Mouse (Mus musculus) MEL (cell line): Measurements from ENCODE around the gene Stk4. TPM values are rescaled to one million over a fixed set of nuclear protein-coding genes. Genes with fewer than 3 reads are reported as not detected.

ENCODE experiments used
- DNase-seq: peaks from one replicate; pipeline ENCODE4 v3.0.0; 2011; ENCODE audit warnings: low read depth, low spot score
- H3K27ac ChIP-seq: 2 replicates; pipeline ENCODE4 v1.5.1; 2012; ENCODE audit warnings: low read depth, mild to moderate bottlenecking, control low read depth, low read length, moderate library complexity; ENCODE audit not compliant: control insufficient read depth
- H3K27me3 ChIP-seq, 2 experiments: fragments of 150-350 bp in 1 of 2; sonication (generic) in 1 of 2; 2 replicates each; pipeline ENCODE4 v1.6.1; 2012; ENCODE audit warnings: low read length in 2 of 2, mild to moderate bottlenecking in 2 of 2, improper control_type of control experiment in 1 of 2, moderate library complexity in 1 of 2; ENCODE audit not compliant: insufficient read depth in 2 of 2, control insufficient read depth in 1 of 2
- H3K36me3 ChIP-seq, 2 experiments: 2 replicates each; pipeline ENCODE4 v1.6.1; 2012 to 2014; ENCODE audit warnings: low read length in 2 of 2, improper control_type of control experiment in 1 of 2, inconsistent platforms in 1 of 2, mild to moderate bottlenecking in 1 of 2; ENCODE audit not compliant: insufficient read depth in 2 of 2, control insufficient read depth in 1 of 2
- H3K4me1 ChIP-seq, 2 experiments: fragments of 150-350 bp in 1 of 2; sonication (generic) in 1 of 2; 2 replicates each; pipeline ENCODE4 v1.6.1; 2012; ENCODE audit warnings: low read length in 2 of 2, improper control_type of control experiment in 1 of 2, mild to moderate bottlenecking in 1 of 2; ENCODE audit not compliant: insufficient read depth in 2 of 2, control insufficient read depth in 1 of 2
- H3K4me3 ChIP-seq, 2 experiments: fragments of 150-350 bp in 1 of 2; sonication (generic) in 1 of 2; 2 replicates each; pipeline ENCODE4 v1.5.1; 2012; ENCODE audit warnings: low read depth in 2 of 2, low read length in 2 of 2, mild to moderate bottlenecking in 2 of 2, moderate library complexity in 2 of 2, control low read depth in 1 of 2, improper control_type of control experiment in 1 of 2; ENCODE audit not compliant: control insufficient read depth in 1 of 2, insufficient read depth in 1 of 2
- H3K79me2 ChIP-seq: 2 replicates; pipeline ENCODE4 v1.6.1; 2012; ENCODE audit warnings: mild to moderate bottlenecking, low read length, moderate library complexity; ENCODE audit not compliant: control insufficient read depth, poor library complexity, insufficient read depth
- H3K9ac ChIP-seq: 2 replicates; pipeline ENCODE4 v1.6.1; 2012; ENCODE audit warnings: low read depth, mild to moderate bottlenecking, control low read depth, low read length, moderate library complexity; ENCODE audit not compliant: control insufficient read depth, poor library complexity, severe bottlenecking
- H3K9me3 ChIP-seq: fragments of 150-350 bp; sonication (generic); replicated peaks from 2 replicates; pipeline ENCODE4 v1.6.1; 2012; ENCODE audit warnings: mild to moderate bottlenecking, low read length, improper control_type of control experiment, moderate library complexity; ENCODE audit not compliant: insufficient read depth
- BHLHE40 ChIP-seq: IDR thresholded peaks from 2 replicates; pipeline ENCODE4 v1.6.1; 2012; ENCODE audit warnings: low read depth, mild to moderate bottlenecking, inconsistent platforms, low read length, improper control_type of control experiment, borderline replicate concordance
- CHD1 ChIP-seq: IDR thresholded peaks from 2 replicates; pipeline ENCODE4 v1.6.1; 2012; ENCODE audit warnings: low read depth, mild to moderate bottlenecking, inconsistent platforms, low read length, improper control_type of control experiment
- CHD2 ChIP-seq: IDR thresholded peaks from 2 replicates; pipeline ENCODE4 v1.6.1; 2011; ENCODE audit warnings: low read length, improper control_type of control experiment
- CTCF ChIP-seq, 3 experiments: IDR thresholded peaks in 2 of 3; conservative IDR thresholded peaks in 1 of 3; 2 replicates each; pipeline ENCODE4 v1.5.1; 2011 to 2012; ENCODE audit warnings: low read length in 3 of 3, low read depth in 2 of 3, mild to moderate bottlenecking in 2 of 3, improper control_type of control experiment in 1 of 3, inconsistent platforms in 1 of 3, mixed read lengths in 1 of 3, moderate library complexity in 1 of 3; ENCODE audit not compliant: control insufficient read depth in 1 of 3, insufficient read depth in 1 of 3, poor library complexity in 1 of 3, severe bottlenecking in 1 of 3
- E2F4 ChIP-seq: IDR thresholded peaks from 2 replicates; pipeline ENCODE4 v1.6.1; 2011; ENCODE audit warnings: low read depth, low read length, improper control_type of control experiment, borderline replicate concordance
- ELF1 ChIP-seq: IDR thresholded peaks from 2 replicates; pipeline ENCODE4 v1.6.1; 2014; ENCODE audit warnings: low read depth, mild to moderate bottlenecking, inconsistent platforms, low read length, improper control_type of control experiment, moderate library complexity
- EP300 ChIP-seq, 2 experiments: IDR thresholded peaks; 2 replicates each; pipeline ENCODE4 v1.6.1; 2011; ENCODE audit warnings: improper control_type of control experiment in 2 of 2, low read length in 2 of 2, low read depth in 1 of 2, mild to moderate bottlenecking in 1 of 2
- ETS1 ChIP-seq: IDR thresholded peaks from 2 replicates; pipeline ENCODE4 v1.6.1; 2012; ENCODE audit warnings: low read depth, mild to moderate bottlenecking, inconsistent platforms, low read length, improper control_type of control experiment, moderate library complexity
- GABPA ChIP-seq: IDR thresholded peaks from 2 replicates; pipeline ENCODE4 v1.6.1; 2012; ENCODE audit warnings: low read depth, mild to moderate bottlenecking, inconsistent platforms, low read length, improper control_type of control experiment, moderate library complexity
- GATA1 ChIP-seq: IDR thresholded peaks from 2 replicates; pipeline ENCODE4 v1.6.1; 2011; ENCODE audit warnings: low read depth, low read length, improper control_type of control experiment
- HCFC1 ChIP-seq: IDR thresholded peaks from 2 replicates; pipeline ENCODE4 v1.6.1; 2012; ENCODE audit warnings: low read depth, mild to moderate bottlenecking, inconsistent platforms, low read length, improper control_type of control experiment, moderate library complexity
- JUND ChIP-seq: IDR thresholded peaks from 2 replicates; pipeline ENCODE4 v1.6.1; 2011; ENCODE audit warnings: low read depth, mild to moderate bottlenecking, improper control_type of control experiment, low read length
- KAT2A ChIP-seq: conservative IDR thresholded peaks from 2 replicates; pipeline ENCODE4 v1.6.1; 2012; ENCODE audit warnings: low read depth, low read length, improper control_type of control experiment, inconsistent platforms
- MAFK ChIP-seq: IDR thresholded peaks from 2 replicates; pipeline ENCODE4 v1.6.1; 2011; ENCODE audit warnings: low read depth, mild to moderate bottlenecking, low read length, improper control_type of control experiment, borderline replicate concordance
- MAX ChIP-seq: IDR thresholded peaks from 2 replicates; pipeline ENCODE4 v1.6.1; 2011; ENCODE audit warnings: low read length, improper control_type of control experiment
- MAZ ChIP-seq: IDR thresholded peaks from 2 replicates; pipeline ENCODE4 v1.6.1; 2012; ENCODE audit warnings: low read depth, mild to moderate bottlenecking, inconsistent platforms, low read length, improper control_type of control experiment
- MEF2A ChIP-seq: IDR thresholded peaks from 2 replicates; pipeline ENCODE4 v1.6.1; 2014; ENCODE audit warnings: low read depth, mild to moderate bottlenecking, inconsistent platforms, low read length, improper control_type of control experiment; ENCODE audit not compliant: poor library complexity, insufficient replicate concordance, severe bottlenecking; ENCODE audit errors: extremely low read depth
- MXI1 ChIP-seq: IDR thresholded peaks from 2 replicates; pipeline ENCODE4 v1.6.1; 2011; ENCODE audit warnings: mild to moderate bottlenecking, low read depth, low read length, improper control_type of control experiment
- MYB ChIP-seq: IDR thresholded peaks from 2 replicates; pipeline ENCODE4 v1.6.1; 2011; ENCODE audit warnings: mild to moderate bottlenecking, low read depth, low read length, improper control_type of control experiment
- MYC ChIP-seq: IDR thresholded peaks from 2 replicates; pipeline ENCODE4 v1.6.1; 2011; ENCODE audit warnings: low read depth, mild to moderate bottlenecking, low read length, improper control_type of control experiment, moderate library complexity
- NELFE ChIP-seq: IDR thresholded peaks from 2 replicates; pipeline ENCODE4 v1.6.1; 2011; ENCODE audit warnings: low read depth, low read length, improper control_type of control experiment
- NRF1 ChIP-seq: IDR thresholded peaks from 2 replicates; pipeline ENCODE4 v1.6.1; 2014; ENCODE audit warnings: low read depth, mild to moderate bottlenecking, inconsistent platforms, low read length, improper control_type of control experiment, moderate library complexity; ENCODE audit not compliant: poor library complexity, insufficient read depth, severe bottlenecking
- POLR2A ChIP-seq, 2 experiments: IDR thresholded peaks; 2 replicates each; pipeline ENCODE4 v1.6.1; 2011 to 2012; ENCODE audit warnings: low read length in 2 of 2, mild to moderate bottlenecking in 2 of 2, control low read depth in 1 of 2, improper control_type of control experiment in 1 of 2, low read depth in 1 of 2, moderate library complexity in 1 of 2; ENCODE audit not compliant: control insufficient read depth in 1 of 2, insufficient read depth in 1 of 2, poor library complexity in 1 of 2
- POLR2AphosphoS2 ChIP-seq: IDR thresholded peaks from 2 replicates; pipeline ENCODE4 v1.6.1; 2011; ENCODE audit warnings: low read length, improper control_type of control experiment
- POLR2AphosphoS5 ChIP-seq: IDR thresholded peaks from 2 replicates; pipeline ENCODE4 v1.6.1; 2012; ENCODE audit warnings: low read depth, borderline replicate concordance, mild to moderate bottlenecking, inconsistent platforms, low read length, moderate library complexity, mixed read lengths
- RAD21 ChIP-seq: IDR thresholded peaks from 2 replicates; pipeline ENCODE4 v1.6.1; 2011; ENCODE audit warnings: mild to moderate bottlenecking, low read depth, low read length, improper control_type of control experiment
- RCOR1 ChIP-seq: IDR thresholded peaks from 2 replicates; pipeline ENCODE4 v1.6.1; 2012; ENCODE audit warnings: low read depth, mild to moderate bottlenecking, inconsistent platforms, low read length, improper control_type of control experiment
- SIN3A ChIP-seq: IDR thresholded peaks from 2 replicates; pipeline ENCODE4 v1.6.1; 2012; ENCODE audit warnings: low read length, improper control_type of control experiment, inconsistent platforms
- SMC3 ChIP-seq: IDR thresholded peaks from 2 replicates; pipeline ENCODE4 v1.6.1; 2011; ENCODE audit warnings: low read depth, low read length, improper control_type of control experiment
- TAL1 ChIP-seq: IDR thresholded peaks from 2 replicates; pipeline ENCODE4 v1.6.1; 2012; ENCODE audit warnings: mild to moderate bottlenecking, inconsistent platforms, low read length, moderate library complexity, mixed read lengths
- TBP ChIP-seq: IDR thresholded peaks from 2 replicates; pipeline ENCODE4 v1.8.0; 2011; ENCODE audit warnings: low read depth, low read length, improper control_type of control experiment
- UBTF ChIP-seq: IDR thresholded peaks from 2 replicates; pipeline ENCODE4 v1.6.1; 2012; ENCODE audit warnings: low read depth, mild to moderate bottlenecking, inconsistent platforms, low read length, improper control_type of control experiment, moderate library complexity, borderline replicate concordance; ENCODE audit not compliant: insufficient read depth
- USF1 ChIP-seq: IDR thresholded peaks from 2 replicates; pipeline ENCODE4 v1.6.1; 2014; ENCODE audit warnings: low read depth, mild to moderate bottlenecking, inconsistent platforms, low read length, improper control_type of control experiment, moderate library complexity
- USF2 ChIP-seq, 2 experiments: IDR thresholded peaks; 2 replicates each; pipeline ENCODE4 v1.6.1; 2011 to 2012; ENCODE audit warnings: improper control_type of control experiment in 2 of 2, low read length in 2 of 2, borderline replicate concordance in 1 of 2, inconsistent platforms in 1 of 2, low read depth in 1 of 2, mild to moderate bottlenecking in 1 of 2; ENCODE audit not compliant: insufficient read depth in 1 of 2
- ZKSCAN1 ChIP-seq: IDR thresholded peaks from 2 replicates; pipeline ENCODE4 v1.6.1; 2012; ENCODE audit warnings: low read depth, mild to moderate bottlenecking, inconsistent platforms, low read length, improper control_type of control experiment, moderate library complexity
- ZNF384 ChIP-seq: IDR thresholded peaks from 2 replicates; pipeline ENCODE4 v1.6.1; 2012; ENCODE audit warnings: low read depth, mild to moderate bottlenecking, inconsistent platforms, low read length, improper control_type of control experiment
- polyA plus RNA-seq, 2 experiments: library from polyadenylated mRNA; stranded (reverse) in 1 of 2; unstranded in 1 of 2; fragments of >175 nt in 1 of 2; fragments of >200 nt in 1 of 2; gene quantifications; 2 replicates each; pipeline versions ENCODE4 v1.2.1 to v1.2.4; 2012; ENCODE audit warnings: low replicate concordance in 2 of 2, low read depth in 1 of 2; ENCODE audit not compliant: insufficient read length in 2 of 2, insufficient read depth in 1 of 2, missing spikeins in 1 of 2
- total RNA-seq: library from RNA; depleted of rRNA; stranded (reverse); fragments of 300-350 nt; gene quantifications from 2 replicates; pipeline ENCODE4 v1.2.3, GENCODE M21; 2012

Gene Stk4
- total and polyA plus RNA-seq, 3 experiments, result 46.8 to 56.1 TPM; not detected in 1

GRCm38 (mm10) chr2:164073918-164074578, 3.9 kb downstream of the Stk4 start:
- Histone ChIP-seq H3K27ac (peak overlapping the region; percentile 64), H3K27me3 (no peaks in the 10 kb centered on the region), H3K9me3 (no peaks in the 10 kb centered on the region), H3K4me1 (peaks cover 7 to 24% of the 10 kb centered on the region in 2 experiments), H3K4me3 (peak overlapping the region; percentile 79 to 93), H3K79me2 (peaks cover 54% of the 10 kb centered on the region), H3K9ac (peak overlapping the region; percentile 88), H3K36me3 (peaks cover 4 to 48% of the 10 kb centered on the region in 2 experiments; a peak in 2 of 4 replicates)
- peak; percentile 98 for DNase-seq
- peak; percentile 97 to 100 for TF ChIP-seq POLR2A (IDR thresholded peaks at IDR 0.05; ENCODE audit: control insufficient read depth in 1 of 2, insufficient read depth in 1 of 2, low read depth in 1 of 2, low read length in 2 of 2, poor library complexity in 1 of 2)
- no peak for TF ChIP-seq POLR2AphosphoS5
- TF ChIP-seq HCFC1, result peak; percentile 88
- TF ChIP-seq ZKSCAN1, result no peak
- TF ChIP-seq NELFE, result peak; percentile 98
- no peak for TF ChIP-seq GABPA
- no peak for TF ChIP-seq CHD1
- TF ChIP-seq GATA1, result no peak
- no peak for TF ChIP-seq MEF2A
- no peak; the same call in 1 of the 2 replicates for TF ChIP-seq KAT2A
- TF ChIP-seq MYB, result no peak
- TF ChIP-seq SIN3A, result peak; percentile 93
- TF ChIP-seq USF2 (IDR thresholded peaks at IDR 0.05; ENCODE audit: borderline replicate concordance in 1 of 2, insufficient read depth in 1 of 2, low read depth in 1 of 2, low read length in 2 of 2), result peak; percentile 49 to 91; a peak in 3 of 4 replicates
- peak; percentile 40 for TF ChIP-seq RAD21
- TF ChIP-seq POLR2AphosphoS2, result peak; percentile 92; the same call in 1 of the 2 replicates
- TF ChIP-seq TBP, result no peak
- no peak for TF ChIP-seq CHD2
- TF ChIP-seq MAZ, result peak; percentile 46; the same call in 1 of the 2 replicates
- TF ChIP-seq NRF1, result no peak
- no peak for TF ChIP-seq JUND
- TF ChIP-seq RCOR1, result no peak
- peak; percentile 96 for TF ChIP-seq MAX
- peak; percentile 50; the same call in 1 of the 2 replicates for TF ChIP-seq ETS1
- TF ChIP-seq TAL1, result no peak
- TF ChIP-seq USF1, result peak; percentile 100
- TF ChIP-seq EP300 (IDR thresholded peaks at IDR 0.05; ENCODE audit: low read depth in 1 of 2, low read length in 2 of 2), result peak in 1 of 2 experiments; percentile 17; a peak in 1 of 4 replicates
- no peak for TF ChIP-seq MYC
- TF ChIP-seq UBTF, result no peak
- peak; percentile 90 for TF ChIP-seq MXI1
- TF ChIP-seq ZNF384, result no peak
- peak; percentile 37; the same call in 1 of the 2 replicates for TF ChIP-seq SMC3
- peak; percentile 99 for TF ChIP-seq ELF1
- no peak for TF ChIP-seq MAFK
- TF ChIP-seq E2F4, result no peak
- TF ChIP-seq BHLHE40, result no peak
- peak; percentile 67 to 85 (median 81) for TF ChIP-seq CTCF (IDR thresholded peaks at IDR 0.05 in 2 of 3, conservative IDR thresholded peaks at IDR 0.05 in 1 of 3; ENCODE audit: control insufficient read depth in 1 of 3, insufficient read depth in 1 of 3, low read depth in 2 of 3, low read length in 3 of 3, poor library complexity in 1 of 3, severe bottlenecking in 1 of 3)
